Mouse (Mus musculus) thymus, adult 18-20 months (tissue): ENCODE data around the gene Olfr1019.

ENCODE experiments used
- DNase-seq, 2 experiments: peaks; one replicate each; pipeline ENCODE4 v3.0.0; 2022; ENCODE audit warnings: mixed read lengths in 2 of 2

Gene Olfr1019

GRCm38 (mm10) chr2:85845383-85845782 lies at the start of gene Olfr1019:
Olfr1019 (minus strand) TSS chr2:85845483.
- DNase-seq = no peak

- no peak for DNase-seq
Observed at GRCm38 (mm10) chr2:85885340-85885739, 40.1 kb upstream of the Olfr1019 start, which contains the start of gene Olfr1023. Olfr1023 (plus strand) TSS chr2:85885640.

- DNase-seq = no peak
Observed at GRCm38 (mm10) chr2:85868294-85868693, 23.0 kb upstream of the Olfr1019 start, which contains the start of gene Olfr1022. Olfr1022 (plus strand) TSS chr2:85868594.

- no peak for DNase-seq
Observed at GRCm38 (mm10) chr2:85846730-85847129, 1.4 kb upstream of the Olfr1019 start, which contains the start of gene Olfr1020. Olfr1020 (plus strand) TSS chr2:85847030.

- no peak for DNase-seq
Observed at GRCm38 (mm10) chr2:85818179-85818578, 27.1 kb downstream of the Olfr1019 start, which contains the start of gene Olfr1018. Olfr1018 (plus strand) TSS chr2:85818479.

GRCm38 (mm10) chr2:85804501-85804900 lies 40.8 kb downstream of the Olfr1019 start:
- no peak for DNase-seq

- no peak for DNase-seq
Observed at GRCm38 (mm10) chr2:85802444-85802843, 42.8 kb downstream of the Olfr1019 start, which contains the start of gene Olfr1016. Olfr1016 (minus strand) TSS chr2:85802544.

GRCm38 (mm10) chr2:85792331-85792730 lies 53.0 kb downstream of the Olfr1019 start:
- no peak for DNase-seq
